Mouse (Mus musculus) left cerebral cortex, postnatal 36 days (tissue): ENCODE measurements around the gene Tmcc3. TPM values are rescaled to one million over a fixed set of nuclear protein-coding genes. Genes with fewer than 3 reads are reported as not detected.

Experiments
- DNase-seq, 2 experiments: peaks; one replicate each; pipeline ENCODE4 v3.0.0; 2021 to 2022; ENCODE audit warnings: low spot score in 2 of 2, mixed read lengths in 1 of 2
- intact Hi-C: fragments of 180-260 bp; cut with DNase I; formaldehyde crosslinking; loops from one replicate; pipeline ENCODE4 v1.15.1; 2025
- total RNA-seq, 2 experiments: library from RNA; stranded (reverse); gene quantifications; 2 replicates each; pipeline ENCODE4 v1.2.3; 2021

Gene Tmcc3
- total RNA-seq, 2 experiments from 2014 or later, result 23.2 to 24.5 TPM

DNA sequence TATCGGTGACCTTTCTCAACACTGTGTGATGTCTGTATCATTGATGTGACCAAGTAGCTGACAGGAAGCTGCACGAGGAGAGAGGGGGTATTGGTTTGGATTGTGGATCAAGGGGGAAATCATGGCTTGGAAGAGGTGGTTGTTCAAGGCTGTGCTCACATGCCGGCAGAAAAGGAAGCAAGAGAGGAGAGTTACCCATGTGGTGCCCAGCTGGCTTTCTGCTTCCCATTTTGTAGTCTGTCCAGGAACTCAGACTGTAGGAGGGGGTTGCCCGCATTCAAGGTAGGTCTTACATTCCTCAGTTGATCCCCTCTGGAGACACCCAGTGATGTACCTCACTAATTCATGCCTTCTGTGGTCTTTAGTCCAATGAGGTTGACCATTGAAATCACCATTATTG is 42.3 kb downstream of the Tmcc3 start:
- no peak for DNase-seq
- intact Hi-C loops, result no loop called here

GRCm38 (mm10) chr10:94354427-94354826 is 42.7 kb downstream of the Tmcc3 start:
- intact Hi-C loops, result no loop called here
- DNase-seq, result no peak

DNA sequence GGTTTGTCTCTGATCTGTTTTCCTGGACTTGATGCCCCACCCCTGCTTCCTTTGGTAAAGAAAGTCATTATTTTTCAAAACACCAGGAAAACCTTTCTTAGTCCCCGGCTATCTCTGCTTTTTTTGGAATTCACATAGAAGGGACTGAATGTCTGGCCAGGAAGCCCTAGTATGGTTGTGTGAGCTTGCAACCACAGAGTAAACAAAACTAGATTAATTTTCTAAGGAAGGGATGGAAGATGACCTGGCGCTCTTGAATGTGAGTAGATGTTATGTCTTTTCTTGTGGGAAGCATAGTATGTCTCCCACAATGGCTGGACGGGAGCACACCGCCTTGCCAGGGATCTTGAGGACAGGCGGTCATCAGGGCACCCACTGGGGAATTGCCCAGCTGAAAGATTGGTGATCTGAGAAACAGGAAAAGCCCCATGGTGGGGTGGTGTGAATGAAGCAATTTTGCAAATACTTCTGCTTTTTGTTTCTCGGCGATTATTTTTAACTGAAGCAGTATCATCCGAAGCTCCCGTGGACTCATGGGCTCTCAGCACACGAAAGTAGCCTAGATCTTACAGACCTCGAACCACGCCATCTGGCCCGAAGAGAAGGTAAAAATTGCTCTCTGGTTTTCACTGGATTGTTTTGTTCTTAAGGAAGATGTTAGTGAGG is 44.9 kb downstream of the Tmcc3 start:
- no peak for DNase-seq
- intact Hi-C loops, result no loop called here

- DNase-seq, result no peak
- intact Hi-C loops, result no loop called here
Observed at GRCm38 (mm10) chr10:94360664-94361063, 48.9 kb downstream of the Tmcc3 start.

- DNase-seq, result no peak
- intact Hi-C loops, result no loop called here
Observed at GRCm38 (mm10) chr10:94371293-94371692, 59.5 kb downstream of the Tmcc3 start.

DNA sequence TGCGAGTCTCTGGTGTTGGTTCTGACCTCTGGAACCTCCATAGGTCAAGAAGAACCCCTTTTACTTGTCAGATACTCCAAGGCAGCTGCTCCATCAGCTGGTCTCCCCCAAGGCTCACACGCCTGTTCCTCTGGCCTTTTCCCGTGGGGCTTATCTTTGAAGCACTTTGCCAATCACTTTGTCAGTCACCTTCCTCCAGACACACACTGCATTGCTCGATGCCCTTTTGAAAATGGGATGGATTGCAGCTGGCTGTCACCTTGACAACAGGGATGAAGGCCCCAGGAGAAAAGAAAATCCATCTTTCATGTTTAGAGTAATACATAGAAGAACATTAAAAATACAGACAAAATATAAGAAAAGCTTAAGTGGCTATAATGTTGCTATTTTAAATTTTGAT is 65.2 kb downstream of the Tmcc3 start:
- DNase-seq, result no peak
- intact Hi-C loops, result no loop called here

DNA sequence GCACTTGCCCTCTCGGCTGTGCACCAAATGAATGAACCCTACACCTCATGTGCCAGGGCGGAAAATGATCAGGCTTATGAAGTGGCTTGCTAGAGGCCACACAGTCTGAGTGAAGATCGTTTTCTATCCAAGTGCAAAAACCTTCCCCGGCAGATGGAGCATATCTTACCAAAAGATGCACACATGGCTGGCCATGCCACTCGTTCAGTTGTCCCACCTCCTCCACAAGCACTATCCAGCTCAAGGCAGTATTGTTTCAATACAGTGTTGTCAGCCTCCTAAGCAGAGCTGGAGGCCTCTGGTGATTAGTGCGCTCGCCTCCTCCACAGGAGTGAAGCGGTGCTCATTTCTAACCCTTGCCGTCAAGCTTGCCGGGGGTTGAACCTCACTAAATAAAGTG is 66.1 kb downstream of the Tmcc3 start:
- DNase-seq, result no peak
- intact Hi-C loops, result no loop called here

DNA sequence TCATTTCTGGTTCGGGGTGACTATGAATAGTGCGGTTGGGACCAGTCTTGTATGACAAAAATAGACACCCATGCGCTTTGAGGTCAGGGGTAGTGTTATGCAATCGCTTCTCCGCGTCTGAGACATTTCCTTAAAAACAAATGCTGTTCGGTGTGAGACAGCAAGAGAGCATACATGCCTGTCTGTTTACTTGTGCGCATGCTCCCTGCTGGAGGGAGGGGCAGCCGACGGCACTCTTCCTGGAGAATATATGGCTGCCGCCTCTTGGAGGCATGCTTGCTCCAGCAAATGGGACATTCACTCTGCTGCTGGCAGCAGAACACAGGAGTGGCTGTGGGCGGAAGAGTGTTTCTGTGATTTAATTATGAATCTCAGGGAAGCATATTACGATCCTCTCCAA is 66.6 kb downstream of the Tmcc3 start:
- peak; percentile 85 to 88 for DNase-seq
- intact Hi-C loops, result no loop called here

GRCm38 (mm10) chr10:94380082-94380481 is 68.3 kb downstream of the Tmcc3 start:
- intact Hi-C loops, result no loop called here
- no peak for DNase-seq

- DNase-seq, result no peak
Observed at GRCm38 (mm10) chr10:94380662-94381392, 69.1 kb downstream of the Tmcc3 start.

GRCm38 (mm10) chr10:94381393-94381740 is 69.6 kb downstream of the Tmcc3 start:
- intact Hi-C loops, result no loop called here
- no peak for DNase-seq

More at GRCm38 (mm10) chr10:94380662-94381392, 69.1 kb downstream of the Tmcc3 start:
- intact Hi-C loops, result no loop called here

DNA sequence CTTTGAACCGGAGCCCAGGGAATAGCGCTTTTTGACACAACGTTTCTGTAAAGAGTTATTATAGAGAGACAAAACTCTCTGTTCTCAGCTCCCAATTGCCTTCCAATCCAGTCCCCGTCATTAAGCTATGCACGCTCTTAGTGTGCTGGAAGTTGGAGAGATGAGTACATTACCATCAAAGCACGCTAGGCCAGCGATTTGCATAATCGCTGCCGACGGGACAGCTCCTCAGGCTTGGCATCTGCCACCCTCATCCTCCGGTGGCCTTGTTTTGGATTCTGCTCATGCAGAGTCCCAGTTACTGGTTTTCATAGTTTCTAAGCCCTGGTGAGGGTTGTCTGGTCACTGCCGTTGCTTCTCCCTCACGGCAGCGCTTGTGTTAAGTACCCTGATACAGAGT is 70.9 kb downstream of the Tmcc3 start:
- peak in 1 of 2 experiments; percentile 8 for DNase-seq
- intact Hi-C loops, result no loop called here

GRCm38 (mm10) chr10:94383565-94383964 is 71.8 kb downstream of the Tmcc3 start:
- intact Hi-C loops, result no loop called here
- DNase-seq, result no peak

DNA sequence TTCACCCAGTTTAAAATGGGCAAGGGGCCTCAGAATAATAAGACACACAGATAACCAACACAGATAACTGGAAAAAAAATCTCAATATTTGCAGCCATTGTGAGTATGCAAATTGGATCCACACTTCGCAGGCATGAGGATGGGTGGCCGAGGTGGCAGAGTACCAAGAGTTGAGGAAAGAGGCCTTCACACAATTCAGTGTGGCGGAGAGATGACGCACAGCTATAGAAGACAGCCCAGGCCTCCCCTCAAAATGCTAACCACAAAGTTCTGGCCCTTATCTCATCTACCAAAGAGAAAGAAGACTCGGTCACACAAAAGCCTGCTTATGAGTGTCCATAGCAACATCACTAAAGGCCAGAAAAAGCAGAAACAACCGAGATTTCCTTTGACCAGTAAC is 77.5 kb downstream of the Tmcc3 start:
- intact Hi-C loops, result no loop called here
- no peak for DNase-seq

- no peak for DNase-seq
- intact Hi-C loops, result no loop called here
Observed at GRCm38 (mm10) chr10:94391049-94391448, 79.3 kb downstream of the Tmcc3 start.

GRCm38 (mm10) chr10:94394286-94394685 is 82.5 kb downstream of the Tmcc3 start:
- intact Hi-C loops, result no loop called here
- DNase-seq, result no peak

GRCm38 (mm10) chr10:94397833-94398596 is 86.3 kb downstream of the Tmcc3 start:
- intact Hi-C loops, result no loop called here
- DNase-seq, result no peak

DNA sequence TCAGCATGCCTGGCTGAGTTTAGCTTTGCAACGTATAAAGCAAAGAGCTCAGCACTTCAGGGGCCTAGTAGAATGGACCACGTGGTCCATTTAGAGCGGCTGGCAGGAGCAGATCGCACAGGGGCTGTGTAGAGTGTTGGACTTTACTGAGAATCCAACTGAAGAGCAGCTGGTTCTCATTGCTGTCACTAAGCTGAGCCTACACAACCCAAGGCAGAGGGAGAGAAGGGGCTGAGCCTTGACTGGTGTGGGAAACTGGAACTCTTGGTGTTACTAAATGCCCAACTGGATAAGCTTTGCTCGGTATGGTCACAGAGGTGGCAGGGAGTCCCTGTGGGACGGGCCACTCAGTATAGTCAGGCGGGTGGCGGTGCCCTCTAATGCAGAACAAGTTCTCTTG is 89.1 kb downstream of the Tmcc3 start:
- intact Hi-C loops, result no loop called here
- no peak for DNase-seq

- intact Hi-C loops, result loop anchor here (5.0 kb wide), 2 partner anchors 107 to 193 kb away; no protein-coding TSS in a partner anchor
Observed at GRCm38 (mm10) chr10:94405456-94405855, 93.7 kb downstream of the Tmcc3 start.

DNA sequence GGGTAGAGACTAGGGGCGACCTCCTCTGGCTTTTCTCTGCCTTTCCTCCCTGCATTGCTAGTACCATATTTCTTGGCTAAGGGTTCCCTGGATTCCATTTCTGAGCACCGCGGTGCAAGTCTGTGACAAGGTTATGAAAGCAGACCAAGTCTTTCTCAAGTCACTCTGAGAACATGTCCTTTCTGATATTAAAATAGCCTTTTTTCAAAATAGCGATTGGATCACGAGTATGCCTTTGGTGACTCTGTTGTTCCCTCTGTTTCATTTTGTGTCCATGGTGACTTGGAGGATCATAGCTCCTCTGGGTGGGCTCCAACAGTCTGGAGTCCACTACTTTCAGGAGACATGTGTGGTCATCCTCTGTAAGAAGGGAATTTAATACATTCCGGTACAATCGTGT is 95.1 kb downstream of the Tmcc3 start:
- no peak for DNase-seq
- intact Hi-C loops, result loop anchor here (5.0 kb wide), 2 partner anchors 105 to 195 kb away; no protein-coding TSS in a partner anchor

More at GRCm38 (mm10) chr10:94405456-94405855, 93.7 kb downstream of the Tmcc3 start:
- DNase-seq, result no peak
